Mouse (Mus musculus): ENCODE measurements at regions not wholly inside any gene's neighbourhood (a gene's known extent, or its start where the extent isn't known, plus 50 kb on each side); places are given as distances from the start of the nearest gene placed in this dataset.

DNA sequence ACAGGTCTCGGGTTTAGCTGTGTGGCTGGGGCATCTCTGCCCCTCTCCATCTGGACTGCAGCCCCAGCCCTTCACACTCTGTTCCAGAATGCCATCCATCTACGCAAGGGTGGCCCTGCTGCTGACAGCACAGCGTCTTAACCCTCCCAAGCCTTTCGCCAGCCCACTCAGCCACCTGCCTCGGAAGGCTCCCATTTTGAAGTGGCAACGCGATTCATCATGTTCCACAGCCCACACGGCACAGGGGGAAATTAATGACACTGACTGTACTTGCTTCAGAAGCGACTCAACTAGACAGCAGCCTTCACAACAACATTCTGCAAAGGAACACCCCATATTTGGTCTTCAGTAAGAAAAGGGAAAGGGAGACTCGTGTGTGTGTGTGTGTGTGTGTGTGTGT is 151.8 kb upstream of the Noct start:
- TF ChIP-seq CTCF (IDR thresholded peaks at IDR 0.05; ENCODE audit: low read depth) (no peak), EP300 (IDR thresholded peaks at IDR 0.05; ENCODE audit: low read depth) (no peak)

Measured in liver, embryonic 14.5 days (tissue).